Mouse (Mus musculus) gastrocnemius, postnatal 14 days (tissue): ENCODE results near the gene Slc39a12. TPM values are rescaled to one million over a fixed set of nuclear protein-coding genes. Genes with fewer than 3 reads are reported as not detected.

Source experiments
- DNase-seq: peaks from one replicate; pipeline ENCODE4 v3.0.0; 2021; ENCODE audit warnings: mixed read lengths
- intact Hi-C: fragments of 180-260 bp; cut with DNase I; formaldehyde crosslinking; loops from one replicate; pipeline ENCODE4 v1.15.1; 2025; ENCODE audit warnings: low total_unique reads
- long read RNA-seq, 2 experiments: library from polyadenylated mRNA; stranded (forward); transcript quantifications; one replicate each; pipeline ENCODE4 v2.0.0; 2021
- total RNA-seq, 2 experiments: library from RNA; stranded (reverse); gene quantifications; 2 replicates each; pipeline ENCODE4 v1.2.3; 2021

Gene Slc39a12
- under 1 TPM; 0.62 to 0.78 TPM for total RNA-seq
- long read RNA-seq, experiment 1 = 0 reads
- long read RNA-seq, experiment 2 = 0 reads

DNA sequence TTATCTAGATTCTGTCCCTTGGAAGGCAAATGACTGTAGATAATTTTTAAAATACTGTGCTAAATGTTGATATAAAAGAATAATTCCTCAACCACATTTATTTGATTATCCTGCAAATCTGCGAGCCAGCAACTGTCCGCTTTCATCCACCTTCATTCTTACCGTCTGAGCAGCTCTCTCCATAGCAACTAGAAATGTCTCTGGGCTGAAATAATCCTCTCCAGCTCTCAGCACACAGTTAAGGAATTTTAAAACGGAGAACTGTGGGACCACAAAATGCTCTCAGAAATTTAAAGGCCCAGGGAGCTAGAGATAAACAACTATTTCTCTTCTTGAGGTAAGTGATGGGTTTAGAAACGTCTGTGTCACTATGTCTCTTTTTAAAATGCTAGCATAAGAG lies at the start of gene Slc39a12:
Slc39a12 (plus strand) TSS at position 155 of the 400 bp plus-strand sequence.
- intact Hi-C loops = no loop called here
- DNase-seq = no peak

DNA sequence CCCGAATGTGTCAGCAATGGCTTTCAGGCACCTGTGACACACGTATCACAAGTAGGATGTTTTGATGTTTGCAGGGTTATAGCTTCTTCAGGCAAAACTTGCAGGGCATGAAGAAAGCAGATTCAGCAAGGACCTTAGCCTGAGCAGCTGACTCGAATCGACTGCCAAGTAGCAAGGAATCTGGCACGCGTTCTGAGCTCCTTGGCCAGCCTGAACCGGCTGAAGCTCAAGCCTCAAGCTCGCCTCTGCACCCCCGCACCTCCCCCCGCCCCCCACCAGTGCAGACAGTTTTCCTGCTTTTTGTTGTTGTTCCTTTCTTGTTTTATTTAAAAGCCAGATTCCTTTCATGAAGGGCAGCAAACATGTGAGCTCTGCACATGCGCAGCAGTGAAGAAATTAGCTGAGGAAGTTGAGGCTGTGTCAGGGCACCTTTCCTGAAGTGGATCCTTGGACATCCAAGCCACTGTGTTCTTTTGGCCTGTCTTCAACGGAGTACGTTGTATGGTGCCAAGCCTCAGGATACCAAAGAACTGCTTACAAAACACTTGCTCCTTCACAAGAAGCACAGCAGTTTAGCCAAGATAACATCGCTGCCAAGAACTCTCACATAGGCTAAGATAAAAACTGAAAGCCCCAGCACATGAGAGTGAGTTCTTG lies 46.3 kb upstream of the Slc39a12 start:
- intact Hi-C loops = no loop called here
- DNase-seq = peak; percentile 82

DNA sequence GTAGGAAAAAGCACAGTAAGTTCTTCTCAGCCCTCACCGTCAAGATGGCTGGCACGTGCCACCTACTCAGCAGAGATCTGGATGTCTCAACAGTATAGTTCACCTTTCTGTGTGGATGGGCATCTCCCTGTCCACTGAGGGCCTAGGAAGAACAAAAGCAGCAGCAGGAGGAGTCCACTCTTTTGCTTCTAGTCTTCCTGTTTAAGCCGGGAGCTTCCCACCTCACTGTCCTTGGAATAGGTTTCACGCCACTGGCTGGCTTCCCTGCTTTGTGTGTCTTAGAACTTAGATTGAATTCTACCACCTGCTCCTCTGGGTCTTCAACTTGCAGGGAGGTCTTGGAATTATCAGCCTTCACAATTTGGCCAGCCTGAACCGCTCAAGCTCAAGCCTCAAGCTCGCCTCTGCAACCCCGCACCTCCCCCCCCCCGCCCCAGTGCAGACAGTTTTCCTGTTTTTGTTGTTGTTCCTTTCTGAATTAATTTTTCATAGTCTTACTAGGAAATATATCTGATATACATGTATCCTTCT lies 45.7 kb upstream of the Slc39a12 start:
- intact Hi-C loops = no loop called here

DNA sequence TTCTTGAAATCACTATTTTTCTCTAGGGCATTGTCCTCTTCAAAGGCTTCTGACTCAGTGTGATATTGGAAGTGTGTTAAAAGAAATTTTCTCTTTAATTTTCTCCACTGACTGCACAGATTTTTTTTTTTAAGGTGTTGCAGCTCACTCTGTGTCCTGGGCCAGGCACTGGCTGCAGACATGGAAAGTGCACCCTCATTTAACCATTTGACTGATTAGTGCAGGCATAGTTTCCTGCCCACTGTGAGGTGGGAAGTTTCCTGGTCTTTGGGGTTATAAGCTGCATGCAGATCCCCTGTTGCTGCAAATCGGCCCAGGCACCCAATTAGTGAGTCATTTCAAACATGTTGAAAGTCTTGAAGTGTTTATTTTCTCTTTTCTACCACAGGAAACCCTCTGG lies 740 bp downstream of the Slc39a12 start:
- intact Hi-C loops = no loop called here
- no peak for DNase-seq

More for the DNA sequence above, 45.7 kb upstream of the Slc39a12 start:
- DNase-seq = peak; percentile 8

DNA sequence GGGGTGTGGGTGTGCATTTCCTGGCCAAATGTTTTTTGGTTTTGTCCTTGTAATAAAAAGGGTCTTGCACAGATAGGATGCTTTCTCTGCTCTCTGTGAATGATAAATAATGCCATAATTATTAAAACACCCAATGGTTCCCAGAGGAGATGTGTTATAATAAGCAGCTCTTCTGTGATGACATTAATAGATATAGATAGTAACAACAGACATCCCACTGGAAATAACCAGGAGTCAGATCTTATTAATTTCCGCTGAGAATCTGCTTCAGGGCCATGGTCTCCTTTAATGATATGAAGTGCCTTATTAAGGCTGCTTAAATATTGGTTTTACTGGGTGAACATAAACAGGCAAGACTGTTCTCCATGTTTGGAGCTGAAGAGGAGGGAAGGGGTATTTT lies 2.8 kb downstream of the Slc39a12 start:
- intact Hi-C loops = no loop called here
- no peak for DNase-seq

DNA sequence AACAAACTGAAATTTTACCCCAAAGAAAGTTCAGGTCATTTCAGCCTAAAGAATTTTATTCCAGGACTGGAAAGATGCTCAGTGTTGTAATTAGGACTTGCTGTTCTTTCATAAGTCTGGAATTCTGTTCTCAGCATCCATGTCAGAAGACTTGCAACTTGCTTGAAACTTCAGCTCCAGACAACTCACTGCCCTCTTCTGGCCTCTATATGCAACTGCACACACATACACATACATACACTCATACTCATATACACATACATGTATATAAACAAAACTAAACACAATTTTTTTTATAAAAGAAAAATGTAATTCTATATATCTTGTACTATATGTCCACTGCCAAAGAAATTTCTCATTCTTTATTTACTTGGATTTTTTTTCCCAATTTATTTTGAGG lies 14.9 kb downstream of the Slc39a12 start:
- intact Hi-C loops = no loop called here
- DNase-seq = no peak

DNA sequence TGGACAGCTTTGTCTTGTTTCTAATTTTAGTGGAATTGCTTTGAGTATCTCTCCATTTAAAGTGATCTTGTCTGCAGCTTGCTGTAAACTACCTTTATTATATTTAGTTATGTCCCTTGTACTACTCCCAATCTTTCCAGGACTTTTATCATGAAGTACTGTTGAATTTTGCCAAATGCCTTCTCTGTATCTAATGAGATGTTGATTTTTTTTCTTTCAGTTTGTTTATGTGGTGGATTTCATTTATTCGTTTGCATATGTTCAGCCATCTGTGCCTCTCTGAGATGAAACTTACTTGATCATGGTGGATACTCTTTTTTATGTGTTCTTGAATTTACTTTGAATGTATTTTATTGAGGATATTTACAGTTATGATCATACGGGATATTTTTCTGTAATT lies 40.9 kb downstream of the Slc39a12 start:
- no peak for DNase-seq
- intact Hi-C loops = no loop called here

DNA sequence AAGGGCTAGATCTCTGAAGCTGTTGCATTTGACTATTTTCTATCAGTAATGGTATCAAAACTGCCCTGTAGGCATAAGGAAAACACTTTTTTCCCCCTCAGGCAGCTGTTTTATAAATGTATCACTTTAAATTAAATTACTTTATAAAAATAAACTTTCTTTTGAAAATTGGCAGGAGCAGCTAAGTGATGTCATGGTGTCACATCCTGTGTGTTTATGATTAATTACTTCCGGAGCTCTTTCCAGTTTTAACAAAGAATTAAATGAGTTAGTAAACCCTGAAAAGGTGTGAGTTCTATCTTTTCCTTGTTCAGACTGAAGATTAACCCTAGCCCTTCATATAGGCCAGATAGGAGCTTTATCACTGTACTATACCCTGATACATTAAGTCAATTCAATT lies 59.2 kb downstream of the Slc39a12 start:
- DNase-seq = no peak
- intact Hi-C loops = no loop called here

DNA sequence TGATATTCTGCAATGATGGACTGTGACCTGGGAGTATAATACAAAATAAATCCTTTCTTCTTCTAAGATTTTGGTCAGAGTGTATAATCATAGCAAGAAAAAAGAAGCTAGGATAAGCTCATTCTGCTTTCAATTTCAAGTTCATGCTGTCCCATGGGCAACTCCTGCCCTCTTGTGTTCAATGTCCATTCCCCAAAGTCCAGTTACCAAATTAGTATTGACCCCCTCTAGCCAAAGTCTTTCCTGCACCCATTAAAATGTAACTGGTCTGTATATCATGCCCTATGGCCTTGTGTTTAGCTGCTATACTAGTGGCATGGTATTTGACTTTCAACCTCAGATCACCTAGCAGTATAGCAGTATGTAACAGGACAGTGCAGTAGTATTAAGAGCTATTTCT lies 62.8 kb downstream of the Slc39a12 start:
- no peak for DNase-seq
- intact Hi-C loops = no loop called here

DNA sequence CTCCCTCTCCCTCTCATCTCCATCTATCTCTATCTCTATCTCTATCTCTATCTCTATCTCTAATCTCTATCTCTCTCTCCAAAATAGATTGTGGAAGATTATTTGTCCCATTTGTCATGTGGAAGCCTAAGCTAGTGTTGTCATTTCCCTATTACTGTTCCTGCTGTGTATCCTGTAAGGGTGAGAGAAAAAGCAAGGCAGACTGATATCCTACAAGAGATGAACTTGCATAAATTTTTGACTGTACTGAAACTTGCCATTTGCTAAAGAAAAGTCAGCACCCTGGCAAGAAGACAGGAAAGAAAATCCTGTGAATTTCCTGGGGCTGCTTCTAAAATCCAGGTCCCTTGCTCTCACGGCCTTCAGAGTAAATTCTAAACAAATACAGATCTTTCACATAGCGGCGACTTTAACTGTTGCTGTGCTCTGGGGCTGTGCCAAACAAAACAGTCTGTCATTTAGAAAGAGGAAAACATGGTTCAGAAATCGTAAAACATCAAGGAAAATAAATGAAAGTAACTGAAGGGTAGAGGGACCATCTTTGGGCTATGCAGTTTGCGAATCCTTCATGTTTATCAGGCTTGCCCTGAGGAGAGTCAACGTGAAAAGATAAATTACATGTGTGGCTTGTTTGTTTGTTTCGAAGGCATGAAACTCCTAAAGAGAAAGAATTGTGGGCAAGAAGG lies 67.0 kb downstream of the Slc39a12 start:
- no peak for DNase-seq
- intact Hi-C loops = no loop called here

DNA sequence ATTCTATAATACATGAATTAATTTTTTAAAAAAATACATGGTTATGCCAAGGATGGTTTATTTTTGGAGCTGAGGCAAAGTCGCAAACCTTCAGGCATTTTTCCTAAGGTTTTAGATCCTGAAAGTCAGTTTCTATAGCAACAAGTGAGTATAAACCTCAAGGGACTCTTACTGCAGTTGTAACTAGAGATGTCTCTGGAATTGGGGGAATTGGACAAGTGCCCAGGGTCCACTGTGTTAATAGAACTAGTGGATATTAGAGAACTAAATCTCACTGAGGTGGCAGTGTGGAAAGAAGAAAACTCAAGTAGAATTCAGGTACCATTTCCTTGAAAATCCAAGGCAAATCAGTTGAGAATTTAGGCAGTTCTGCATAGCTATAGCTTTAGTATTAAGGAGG lies 76.3 kb downstream of the Slc39a12 start:
- intact Hi-C loops = no loop called here

DNA sequence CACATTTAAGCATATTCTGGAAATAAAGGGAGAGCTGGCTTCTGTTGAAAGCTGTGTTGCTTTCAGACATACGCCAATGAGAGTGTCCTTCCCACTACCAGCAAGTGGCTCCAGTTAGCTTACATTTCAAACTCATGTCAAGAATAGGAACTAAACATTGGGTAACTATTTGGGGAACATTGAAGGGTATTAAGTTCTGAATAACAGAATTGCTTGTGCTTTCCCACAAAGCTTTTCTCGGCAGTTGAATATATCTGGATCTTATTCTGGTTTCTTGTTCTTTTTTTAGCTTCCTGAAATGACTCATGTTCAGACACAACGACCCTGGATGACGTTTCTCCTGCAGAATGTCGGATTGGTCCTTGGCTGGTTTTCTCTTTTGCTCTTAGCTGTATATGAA lies 106.0 kb downstream of the Slc39a12 start:
- no peak for DNase-seq
- intact Hi-C loops = no loop called here

More for the DNA sequence above, 76.3 kb downstream of the Slc39a12 start:
- no peak for DNase-seq

DNA sequence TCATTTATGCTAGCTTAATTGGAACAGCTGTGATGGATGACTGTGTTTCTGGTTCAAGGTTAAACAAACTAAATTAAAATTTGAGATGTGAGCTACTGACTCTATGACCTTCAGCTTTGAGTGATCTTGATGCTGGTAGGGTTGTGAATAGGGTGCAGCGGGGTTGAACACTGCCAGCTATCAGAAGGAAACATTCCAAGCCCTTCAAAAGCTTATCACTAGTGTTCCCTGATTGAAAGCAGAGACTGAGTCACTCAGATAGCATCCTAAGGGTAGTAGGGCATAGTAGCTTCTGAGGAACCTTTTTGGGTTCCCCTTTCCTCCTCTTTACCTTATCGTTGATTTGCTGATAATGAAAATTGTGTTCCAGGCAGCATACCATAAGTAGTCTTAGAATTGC lies 108.0 kb downstream of the Slc39a12 start:
- intact Hi-C loops = no loop called here
- DNase-seq = no peak

DNA sequence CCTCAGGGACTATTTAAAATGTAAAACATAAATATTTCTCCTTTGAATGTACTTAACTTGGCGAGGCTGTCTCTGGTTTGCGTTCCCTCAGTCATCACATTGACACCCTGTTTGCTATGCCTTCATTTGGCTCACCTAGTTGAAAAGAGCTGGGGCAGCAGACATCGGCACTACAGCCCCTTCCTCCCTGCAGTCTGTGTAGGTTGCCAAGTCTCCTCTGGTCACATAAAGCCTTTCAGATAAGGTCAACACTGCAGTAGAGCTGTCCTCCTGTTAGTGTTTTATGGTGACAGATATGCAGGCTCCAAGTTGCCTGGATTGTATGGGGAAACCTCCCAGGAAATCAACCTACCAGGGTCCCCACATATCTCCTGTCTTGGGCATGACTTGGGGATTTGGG lies 114.4 kb downstream of the Slc39a12 start:
- no peak for DNase-seq
- intact Hi-C loops = no loop called here

DNA sequence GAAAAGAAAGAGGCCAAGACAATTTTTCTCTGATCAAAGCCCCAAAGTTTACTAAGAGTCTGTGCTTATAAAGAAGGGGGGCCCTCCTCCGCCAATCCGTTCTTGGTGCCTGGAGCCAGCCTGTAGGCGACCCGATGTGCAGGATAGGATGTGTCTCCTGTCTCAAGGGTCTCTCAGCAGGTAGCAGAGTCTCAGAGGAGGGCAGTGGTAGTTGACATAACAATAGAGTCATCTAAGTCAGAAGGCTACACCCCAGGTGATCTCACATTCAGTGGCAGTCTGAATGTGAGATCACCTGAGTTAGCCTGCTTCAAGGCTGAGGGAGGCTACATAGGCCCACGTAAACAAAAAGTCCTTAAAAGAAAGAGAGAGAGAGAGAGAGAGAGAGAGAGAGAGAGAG lies 130.1 kb downstream of the Slc39a12 start:
- intact Hi-C loops = no loop called here
- DNase-seq = no peak

DNA sequence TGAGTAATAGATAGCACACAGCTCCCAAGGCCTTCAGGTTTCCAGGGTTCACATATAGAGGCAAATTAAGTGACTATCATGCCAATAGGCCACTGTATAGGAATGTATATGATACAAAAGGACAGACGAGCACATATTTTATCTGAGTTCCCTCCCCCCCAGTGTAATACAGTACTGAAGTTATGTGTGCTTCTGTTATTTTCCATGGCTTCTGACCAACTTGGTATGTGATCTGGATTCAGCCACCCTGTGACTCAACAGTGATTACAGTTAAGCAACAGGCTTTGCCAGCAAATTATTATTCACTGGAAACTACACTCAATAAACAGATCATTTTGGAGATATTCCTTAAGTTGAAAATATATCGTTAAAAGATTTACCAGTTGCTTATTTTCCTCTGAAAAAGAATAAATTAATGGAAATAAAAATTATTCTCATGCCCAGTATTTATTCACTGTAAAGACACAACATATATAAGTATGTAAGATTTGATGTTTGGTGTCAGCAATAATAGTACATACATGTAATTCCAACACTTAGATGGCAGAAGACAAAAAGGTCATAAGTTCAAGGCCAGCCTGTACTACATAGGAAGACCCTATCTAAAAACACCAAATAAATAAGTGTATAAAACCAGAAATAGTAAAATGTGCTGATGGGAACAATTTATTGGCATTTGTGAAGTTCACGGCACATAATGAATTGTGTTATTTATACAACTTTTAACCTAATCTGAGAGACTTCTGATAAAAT lies 146.4 kb downstream of the Slc39a12 start:
- intact Hi-C loops = no loop called here
- DNase-seq = no peak

DNA sequence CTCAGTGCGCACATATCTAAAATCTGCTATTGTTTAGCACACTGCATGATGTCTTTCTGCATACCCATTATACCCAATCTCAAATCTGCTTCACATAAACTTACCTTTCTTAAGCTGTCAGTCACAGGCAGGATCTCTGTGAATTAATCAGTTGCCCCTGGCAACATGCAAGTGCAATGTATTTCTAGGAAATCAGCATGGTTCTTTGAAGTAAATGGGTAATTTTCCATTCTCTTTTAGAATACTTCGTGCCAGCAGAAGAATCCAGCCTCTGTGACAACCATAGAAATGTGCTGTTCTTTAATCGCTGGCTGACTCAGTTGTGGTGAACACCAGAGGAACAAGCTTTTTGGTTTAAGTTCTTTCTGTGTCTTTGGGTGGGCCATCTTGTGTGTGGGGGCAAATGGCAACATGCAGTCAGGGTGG lies 147.1 kb downstream of the Slc39a12 start:
- intact Hi-C loops = no loop called here
- DNase-seq = no peak

DNA sequence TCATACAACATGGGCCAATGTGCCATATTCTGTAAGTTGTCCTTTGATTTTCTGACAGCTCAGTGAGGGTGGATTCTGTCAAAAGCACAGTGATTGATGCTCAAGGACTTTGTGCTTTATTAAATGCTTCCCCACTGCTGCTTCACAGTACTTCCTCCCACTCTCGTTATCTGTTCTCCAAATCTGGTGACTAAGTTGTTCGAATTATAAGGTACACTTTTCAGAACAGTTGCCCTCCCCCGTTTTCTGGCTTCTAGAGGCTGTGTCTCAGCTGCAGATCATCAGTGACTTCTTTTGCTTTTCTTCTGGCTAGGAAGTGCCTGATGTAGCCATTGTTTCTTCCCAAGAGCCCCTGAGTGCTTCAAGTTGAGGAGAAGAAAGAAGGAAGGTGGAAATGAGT lies 149.7 kb downstream of the Slc39a12 start:
- DNase-seq = no peak
- intact Hi-C loops = no loop called here

DNA sequence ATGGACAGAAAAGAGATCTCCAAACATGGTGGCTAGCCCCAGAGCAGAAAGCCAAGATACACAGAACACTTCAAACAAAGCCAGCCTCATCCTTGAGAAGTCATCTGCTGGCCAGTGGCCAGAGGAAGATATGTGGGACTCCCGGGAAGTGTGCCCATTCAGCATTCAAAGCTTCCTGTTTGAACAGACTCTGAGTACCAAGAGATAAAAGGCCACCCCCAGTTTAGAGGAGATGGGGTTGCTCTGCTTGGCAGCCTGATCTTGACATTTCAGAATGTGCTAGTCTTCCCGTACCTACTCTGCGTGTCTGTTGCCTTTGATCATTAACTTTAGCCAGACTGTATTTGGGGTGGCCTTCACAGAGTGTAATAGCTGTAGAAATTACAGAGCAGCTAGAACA lies 155.2 kb downstream of the Slc39a12 start:
- DNase-seq = peak; percentile 3
- intact Hi-C loops = no loop called here

DNA sequence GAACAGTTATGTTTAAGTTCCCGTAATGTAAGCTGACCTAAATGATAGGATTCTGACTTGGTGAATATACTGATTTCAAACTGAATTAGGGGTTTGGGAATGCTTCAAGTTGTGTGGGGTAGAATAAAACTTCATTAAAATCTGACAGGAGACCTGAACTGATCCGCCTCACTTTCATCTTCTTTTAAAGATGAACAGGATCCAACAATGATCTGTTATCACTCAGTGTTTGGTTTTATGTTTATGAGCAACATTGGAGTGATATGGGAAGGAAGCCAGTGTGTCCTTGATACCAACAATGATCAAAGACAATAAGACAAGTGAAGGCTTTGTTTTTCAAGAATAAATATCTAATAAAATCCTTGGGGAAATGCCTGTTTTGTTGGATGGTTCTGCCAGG lies 155.7 kb downstream of the Slc39a12 start:
- DNase-seq = no peak
- intact Hi-C loops = no loop called here
